Mouse (Mus musculus) gastrocnemius, adult 8-10 months (tissue): Measurements from ENCODE around the gene Ugt1a9. TPM values are rescaled to one million over a fixed set of nuclear protein-coding genes. Genes with fewer than 3 reads are reported as not detected.
"Not testable (repeated sequence)": the region's sequence is repeated elsewhere in the genome, so short reads cannot be mapped to it uniquely, and the experiment has no call there.

ENCODE experiments used
- DNase-seq, 2 experiments: peaks; one replicate each; pipeline ENCODE4 v3.0.0; 2022; ENCODE audit warnings: low spot score in 2 of 2
- total RNA-seq, 4 experiments: library from RNA; stranded (reverse); gene quantifications; 2 replicates each; pipeline ENCODE4 v1.2.4; 2022

Ugt1a9 gene
- not detected for total RNA-seq

GRCm38 (mm10) chr1:88070495-88070894 lies at the start of gene Ugt1a9:
Gene Ugt1a9, plus strand, starts transcription at chr1:88070800.
- DNase-seq: no peak

GRCm38 (mm10) chr1:88025244-88025643 lies 45.4 kb upstream of the Ugt1a9 start:
- not testable (repeated sequence) for DNase-seq

- not testable (repeated sequence) for DNase-seq
These were observed 27.6 kb upstream of the Ugt1a9 start for GRCm38 (mm10) chr1:88043044-88043443.

GRCm38 (mm10) chr1:88044832-88045437 lies 25.7 kb upstream of the Ugt1a9 start:
- DNase-seq: not testable (repeated sequence)

- not testable (repeated sequence) for DNase-seq
These were observed 23.2 kb upstream of the Ugt1a9 start for GRCm38 (mm10) chr1:88047408-88047807.

GRCm38 (mm10) chr1:88055088-88055487 lies 15.5 kb upstream of the Ugt1a9 start, which contains the start of gene Ugt1a10:
Gene Ugt1a10, plus strand, starts transcription at chr1:88055388.
- DNase-seq: no peak

- not testable (repeated sequence) for DNase-seq
These were observed 4.0 kb upstream of the Ugt1a9 start for GRCm38 (mm10) chr1:88066472-88067102.

- DNase-seq: no peak
These were observed 302 bp downstream of the Ugt1a9 start for GRCm38 (mm10) chr1:88070902-88071301.

- DNase-seq: no peak
These were observed 3.9 kb downstream of the Ugt1a9 start for GRCm38 (mm10) chr1:88074471-88074870.

GRCm38 (mm10) chr1:88077128-88077527 lies 6.5 kb downstream of the Ugt1a9 start:
- no peak for DNase-seq

GRCm38 (mm10) chr1:88081670-88082069 lies 11.1 kb downstream of the Ugt1a9 start:
- DNase-seq: no peak

- no peak for DNase-seq
These were observed 15.5 kb downstream of the Ugt1a9 start for GRCm38 (mm10) chr1:88086125-88086524.

GRCm38 (mm10) chr1:88087513-88087912 lies 16.9 kb downstream of the Ugt1a9 start, which contains the start of gene Ugt1a8:
Gene Ugt1a8, plus strand, starts transcription at chr1:88087813.
- no peak for DNase-seq

GRCm38 (mm10) chr1:88092341-88092740 lies 21.7 kb downstream of the Ugt1a9 start:
- DNase-seq: no peak

- DNase-seq: not testable (repeated sequence)
These were observed 23.7 kb downstream of the Ugt1a9 start for GRCm38 (mm10) chr1:88094270-88094676.

GRCm38 (mm10) chr1:88094941-88095492 lies 24.4 kb downstream of the Ugt1a9 start, which contains the start of gene Ugt1a7c:
Gene Ugt1a7c, plus strand, starts transcription at chr1:88095062.
- DNase-seq: no peak

GRCm38 (mm10) chr1:88098546-88098945 lies 27.9 kb downstream of the Ugt1a9 start:
- not testable (repeated sequence) for DNase-seq

GRCm38 (mm10) chr1:88099691-88100090 lies 29.1 kb downstream of the Ugt1a9 start:
- DNase-seq: not testable (repeated sequence)

- DNase-seq: not testable (repeated sequence)
These were observed 32.4 kb downstream of the Ugt1a9 start, which contains the start of gene Ugt1a6b for GRCm38 (mm10) chr1:88103019-88103418. Gene Ugt1a6b, plus strand, starts transcription at chr1:88103252.

- DNase-seq: not testable (repeated sequence)
These were observed 33.3 kb downstream of the Ugt1a9 start for GRCm38 (mm10) chr1:88103697-88104468.

- no peak for DNase-seq
These were observed 34.2 kb downstream of the Ugt1a9 start for GRCm38 (mm10) chr1:88104667-88105430.
